Mouse (Mus musculus) midbrain, embryonic 12.5 days (tissue): ENCODE measurements at regions not wholly inside any gene's neighbourhood (a gene's known extent, or its start where the extent isn't known, plus 50 kb on each side); places are given as distances from the start of the nearest gene placed in this dataset.

ENCODE experiments used
- ATAC-seq: fragments of 200-750 bp; cut with Nextera tagmentation; 2 replicates; pipeline ENCODE4 v1.8.0; 2017; ENCODE audit warnings: low read depth, moderate TSS enrichment, moderate library complexity; ENCODE audit not compliant: low FRiP score
- H3K27ac ChIP-seq: fragments of 300-500 bp; sonication (generic); replicated peaks from 2 replicates; pipeline ENCODE4 v1.5.1; 2016; ENCODE audit warnings: mild to moderate bottlenecking
- H3K27me3 ChIP-seq: fragments of 300-500 bp; sonication (generic); 2 replicates; pipeline ENCODE4 v1.6.1; 2016; ENCODE audit warnings: mild to moderate bottlenecking
- H3K36me3 ChIP-seq: fragments of 300-500 bp; sonication (generic); 2 replicates; pipeline ENCODE4 v1.6.1; 2016
- H3K4me1 ChIP-seq: fragments of 300-500 bp; sonication (generic); 2 replicates; pipeline ENCODE4 v1.6.1; 2016
- H3K4me2 ChIP-seq: fragments of 300-500 bp; sonication (generic); replicated peaks from 2 replicates; pipeline ENCODE4 v1.6.1; 2016; ENCODE audit warnings: mild to moderate bottlenecking, moderate library complexity
- H3K4me3 ChIP-seq: fragments of 300-500 bp; sonication (generic); 2 replicates; pipeline ENCODE4 v1.5.1; 2016; ENCODE audit warnings: mild to moderate bottlenecking
- H3K9ac ChIP-seq: fragments of 300-500 bp; sonication (generic); replicated peaks from 2 replicates; pipeline ENCODE4 v1.6.1; 2016; ENCODE audit warnings: mild to moderate bottlenecking, moderate library complexity
- H3K9me3 ChIP-seq: fragments of 300-500 bp; sonication (generic); 2 replicates; pipeline ENCODE4 v1.6.1; 2016; ENCODE audit warnings: mild to moderate bottlenecking
- WGBS: fragments of 180-500 bp; shearing (Covaris S2); methylation state at CpG from one replicate; pipeline ENCODE4 v1.1.7; 2016; 5-methylcytosine and 5-hydroxymethylcytosine counted together

- ATAC-seq = peak; percentile 65
- Histone ChIP-seq H3K4me3 (no peak overlapping the region), H3K9me3 (no peaks in the 10 kb centered on the region), H3K27me3 (peaks cover 36% of the 10 kb centered on the region), H3K27ac (no peak overlapping the region), H3K4me1 (peaks cover 9% of the 10 kb centered on the region; the same call in 1 of the 2 replicates), H3K9ac (no peak overlapping the region), H3K4me2 (no peak overlapping the region), H3K36me3 (no peaks in the 10 kb centered on the region)
- WGBS = 28% methylated on average over 4 of the region's 4 CpGs
Measured at GRCm38 (mm10) chr11:19118258-19118657, 99.5 kb upstream of the Meis1 start.

- Histone ChIP-seq H3K4me1 (peaks cover 9% of the 10 kb centered on the region; the same call in 1 of the 2 replicates), H3K9ac (no peak overlapping the region), H3K36me3 (no peaks in the 10 kb centered on the region), H3K9me3 (no peaks in the 10 kb centered on the region), H3K27me3 (peaks cover 33% of the 10 kb centered on the region), H3K4me2 (no peak overlapping the region), H3K27ac (no peak overlapping the region), H3K4me3 (no peak overlapping the region)
- 71% methylated on average over 8 of the region's 8 CpGs for WGBS
- ATAC-seq = no peak
Measured at GRCm38 (mm10) chr11:19119927-19120827, 101.4 kb upstream of the Meis1 start.

- ATAC-seq = no peak
- Histone ChIP-seq H3K27ac (no peak overlapping the region), H3K9ac (no peak overlapping the region), H3K9me3 (no peaks in the 10 kb centered on the region), H3K36me3 (no peaks in the 10 kb centered on the region), H3K4me3 (no peak overlapping the region), H3K27me3 (peaks cover 32% of the 10 kb centered on the region), H3K4me2 (no peak overlapping the region), H3K4me1 (peaks cover 9% of the 10 kb centered on the region; the same call in 1 of the 2 replicates)
- WGBS = 52% methylated on average over 3 of the region's 3 CpGs
Measured at GRCm38 (mm10) chr11:19120871-19121270, 102.1 kb upstream of the Meis1 start.

GRCm38 (mm10) chr11:19135375-19136050, 116.7 kb upstream of the Meis1 start:
- Histone ChIP-seq H3K4me1 (peaks cover 4% of the 10 kb centered on the region), H3K4me3 (no peak overlapping the region), H3K9me3 (no peaks in the 10 kb centered on the region), H3K27me3 (no peaks in the 10 kb centered on the region), H3K27ac (no peak overlapping the region), H3K9ac (no peak overlapping the region), H3K36me3 (no peaks in the 10 kb centered on the region), H3K4me2 (no peak overlapping the region)
- no peak for ATAC-seq
- WGBS = 67% methylated on average over 2 of the region's 2 CpGs

- H3K27ac ChIP-seq = no peak overlapping the region
- no peak overlapping the region for H3K4me2 ChIP-seq
- no peak overlapping the region for H3K4me3 ChIP-seq
- H3K4me1 ChIP-seq = peaks cover 4% of the 10 kb centered on the region
- H3K36me3 ChIP-seq = no peaks in the 10 kb centered on the region
- H3K9me3 ChIP-seq = no peaks in the 10 kb centered on the region
- H3K27me3 ChIP-seq = no peaks in the 10 kb centered on the region
- no peak for ATAC-seq
- 65% methylated on average over 5 of the region's 5 CpGs for WGBS
- H3K9ac ChIP-seq = no peak overlapping the region
Measured at GRCm38 (mm10) chr11:19138423-19138822, 119.6 kb upstream of the Meis1 start.

- ATAC-seq = no peak
- Histone ChIP-seq H3K9ac (no peak overlapping the region), H3K36me3 (no peaks in the 10 kb centered on the region), H3K4me1 (peaks cover 4% of the 10 kb centered on the region), H3K27me3 (no peaks in the 10 kb centered on the region), H3K4me3 (no peak overlapping the region), H3K27ac (no peak overlapping the region), H3K9me3 (no peaks in the 10 kb centered on the region), H3K4me2 (no peak overlapping the region)
- WGBS = 91% methylated on average over 2 of the region's 2 CpGs
Measured at GRCm38 (mm10) chr11:19138831-19139230, 120.0 kb upstream of the Meis1 start.

GRCm38 (mm10) chr11:19143267-19144000, 124.6 kb upstream of the Meis1 start:
- Histone ChIP-seq H3K36me3 (no peaks in the 10 kb centered on the region), H3K4me1 (peaks cover 3% of the 10 kb centered on the region), H3K27ac (no peak overlapping the region), H3K9ac (no peak overlapping the region), H3K9me3 (no peaks in the 10 kb centered on the region), H3K27me3 (no peaks in the 10 kb centered on the region), H3K4me3 (no peak overlapping the region), H3K4me2 (no peak overlapping the region)
- no peak for ATAC-seq
- 85% methylated on average over 17 of the region's 17 CpGs for WGBS

GRCm38 (mm10) chr11:19144506-19144905, 125.7 kb upstream of the Meis1 start:
- Histone ChIP-seq H3K4me2 (no peak overlapping the region), H3K4me1 (no peaks in the 10 kb centered on the region), H3K27me3 (no peaks in the 10 kb centered on the region), H3K27ac (no peak overlapping the region), H3K9me3 (no peaks in the 10 kb centered on the region), H3K36me3 (no peaks in the 10 kb centered on the region), H3K4me3 (no peak overlapping the region), H3K9ac (no peak overlapping the region)
- ATAC-seq = no peak
- 85% methylated on average over 6 of the region's 6 CpGs for WGBS

- Histone ChIP-seq H3K9ac (no peak overlapping the region), H3K4me2 (no peak overlapping the region), H3K27me3 (no peaks in the 10 kb centered on the region), H3K9me3 (no peaks in the 10 kb centered on the region), H3K27ac (no peak overlapping the region), H3K4me1 (no peaks in the 10 kb centered on the region), H3K4me3 (no peak overlapping the region), H3K36me3 (no peaks in the 10 kb centered on the region)
- no peak for ATAC-seq
- 90% methylated on average over 9 of the region's 9 CpGs for WGBS
Measured at GRCm38 (mm10) chr11:19145263-19145662, 126.5 kb upstream of the Meis1 start.

GRCm38 (mm10) chr11:19145991-19146390, 127.2 kb upstream of the Meis1 start:
- no peak overlapping the region for H3K4me3 ChIP-seq
- H3K4me1 ChIP-seq = no peaks in the 10 kb centered on the region
- H3K9me3 ChIP-seq = no peaks in the 10 kb centered on the region
- no peaks in the 10 kb centered on the region for H3K36me3 ChIP-seq
- no peak overlapping the region for H3K9ac ChIP-seq
- WGBS = 81% methylated on average over 3 of the region's 3 CpGs
- H3K4me2 ChIP-seq = no peak overlapping the region
- ATAC-seq = no peak
- no peak overlapping the region for H3K27ac ChIP-seq
- no peaks in the 10 kb centered on the region for H3K27me3 ChIP-seq

- Histone ChIP-seq H3K27me3 (no peaks in the 10 kb centered on the region), H3K27ac (no peak overlapping the region), H3K4me3 (no peak overlapping the region), H3K36me3 (no peaks in the 10 kb centered on the region), H3K4me2 (no peak overlapping the region), H3K9me3 (no peaks in the 10 kb centered on the region), H3K9ac (no peak overlapping the region), H3K4me1 (no peaks in the 10 kb centered on the region)
- 54% methylated on average over 3 of the region's 3 CpGs for WGBS
- ATAC-seq = no peak
Measured at GRCm38 (mm10) chr11:19151026-19151425, 132.2 kb upstream of the Meis1 start.

- Histone ChIP-seq H3K4me1 (no peaks in the 10 kb centered on the region), H3K27ac (no peak overlapping the region), H3K4me3 (no peak overlapping the region), H3K9ac (no peak overlapping the region), H3K4me2 (no peak overlapping the region), H3K9me3 (no peaks in the 10 kb centered on the region), H3K27me3 (no peaks in the 10 kb centered on the region), H3K36me3 (no peaks in the 10 kb centered on the region)
- no peak for ATAC-seq
- 86% methylated on average over 4 of the region's 4 CpGs for WGBS
Measured at GRCm38 (mm10) chr11:19153714-19154113, 134.9 kb upstream of the Meis1 start.
